Comparison of ENCODE assay signal across 13 mouse cellular contexts in genomic region chr6:60724110-60724829, GRCm38 (mm10).
"Had no signal": no experiment of that assay in that cellular context is flagged by ENCODE, and none has a peak within 500 bp of the region (broad histone marks: within the 10 kb centered on the region; RNA-seq: fewer than 3 reads in every experiment).

No protein-coding gene starts in this region.

- DNase-seq: kidney, adult 8-10 months; kidney, postnatal 25 days; layer of hippocampus, adult 9-11 months; lung, adult 2 months; lung, postnatal 36 days; right cerebral cortex, postnatal 14 days; thymus, adult 2 months; thymus, postnatal 25 days had no signal

- H3K27ac ChIP-seq: limb, embryonic 10.5 days; liver, embryonic 15.5 days; midbrain, embryonic 15.5 days; stomach, embryonic 15.5 days had no signal

- H3K4me3 ChIP-seq: limb, embryonic 10.5 days; liver, embryonic 15.5 days; midbrain, embryonic 15.5 days; stomach, embryonic 15.5 days had no signal

- H3K4me1 ChIP-seq: limb, embryonic 10.5 days; liver, embryonic 15.5 days; midbrain, embryonic 15.5 days; stomach, embryonic 15.5 days had no signal

- H3K27me3 ChIP-seq: liver, embryonic 15.5 days; midbrain, embryonic 15.5 days; stomach, embryonic 15.5 days had no signal

- H3K4me2 ChIP-seq: liver, embryonic 11.5 days; liver, embryonic 15.5 days; midbrain, embryonic 15.5 days; stomach, embryonic 15.5 days had no signal

- H3K9me3 ChIP-seq: limb, embryonic 10.5 days; liver, embryonic 15.5 days; midbrain, embryonic 15.5 days; stomach, embryonic 15.5 days had no signal

- ATAC-seq: midbrain, embryonic 15.5 days had no signal

- H3K36me3 ChIP-seq: limb, embryonic 10.5 days; liver, embryonic 15.5 days; midbrain, embryonic 15.5 days; stomach, embryonic 15.5 days had no signal

- H3K9ac ChIP-seq: liver, embryonic 15.5 days; midbrain, embryonic 15.5 days; stomach, embryonic 15.5 days had no signal
